Mouse (Mus musculus) C3H10T1/2 (cell line): ENCODE measurements around the gene Sf3a1. TPM values are rescaled to one million over a fixed set of nuclear protein-coding genes. Genes with fewer than 3 reads are reported as not detected.

Experiments used
- polyA plus RNA-seq, 2 experiments: library from polyadenylated mRNA; unstranded; fragments of >200 nt; fragmentation: generic; extraction: Trizol; gene quantifications; one replicate each; pipeline ENCODE4 v1.2.1; 2012; ENCODE audit warnings: missing spikeins in 2 of 2

Gene Sf3a1
- 10 to 100 TPM; 33.7 to 44.0 TPM for polyA plus RNA-seq

GRCm38 (mm10) chr11:4159808-4160708 is at the start of gene Sf3a1, which contains the start of gene Ccdc157:
TSS of gene Sf3a1 (plus strand) at chr11:4160350.
TSS of gene Ccdc157 (minus strand) at chr11:4160293.

GRCm38 (mm10) chr11:4122742-4123579 is 37.2 kb upstream of the Sf3a1 start, which contains the start of gene Sec14l2:
TSS of gene Sec14l2 (minus strand) at chr11:4123415.

GRCm38 (mm10) chr11:4134986-4135935 is 24.9 kb upstream of the Sf3a1 start, which contains the start of gene Rnf215:
TSS of gene Rnf215 (plus strand) at chr11:4135202.

GRCm38 (mm10) chr11:4186486-4187317 is 26.6 kb downstream of the Sf3a1 start, which contains the start of gene Tbc1d10a:
TSS of gene Tbc1d10a (plus strand) at chr11:4186789.

GRCm38 (mm10) chr11:4217914-4218629 is 57.9 kb downstream of the Sf3a1 start, which contains the start of gene Castor1:
TSS of gene Castor1 (plus strand) at chr11:4218225.

Other genes starting within 250 kb of the Sf3a1 start
- 10 to 100 TPM; 28.4 to 53.4 TPM for gene Slc35e4, start 245.7 kb upstream of the Sf3a1 start, polyA plus RNA-seq
- gene Tcn2, start 228.2 kb upstream of the Sf3a1 start, polyA plus RNA-seq = 1 to 10 TPM in 1 of 2 experiments, under 1 TPM in 1; 0.98 to 9.1 TPM
- 10 to 100 TPM; 53.4 to 95.8 TPM for gene Pes1, start 196.4 kb upstream of the Sf3a1 start, polyA plus RNA-seq
- gene 4930556J24Rik, start 183.6 kb upstream of the Sf3a1 start, polyA plus RNA-seq = under 1 TPM; 0.02 to 0.05 TPM
- under 1 TPM; 0.02 to 0.17 TPM for gene Gal3st1, start 176.7 kb upstream of the Sf3a1 start, polyA plus RNA-seq
- gene Sec14l4, start 128.9 kb upstream of the Sf3a1 start, polyA plus RNA-seq = not detected
- not detected for gene Sec14l3, start 95.5 kb upstream of the Sf3a1 start, polyA plus RNA-seq
- 1 to 10 TPM in 1 of 2 experiments, under 1 TPM in 1; 0.39 to 1.1 TPM for gene Mtfp1, start 64.9 kb upstream of the Sf3a1 start, polyA plus RNA-seq
- under 1 TPM; 0.05 to 0.20 TPM for gene Sec14l2, start 36.9 kb upstream of the Sf3a1 start, polyA plus RNA-seq
- gene Rnf215, start 25.1 kb upstream of the Sf3a1 start, polyA plus RNA-seq = 10 to 100 TPM in 1 of 2 experiments, 1 to 10 TPM in 1; 8.1 to 38.3 TPM
- gene Ccdc157, start 57 bp upstream of the Sf3a1 start, polyA plus RNA-seq = 10 to 100 TPM in 1 of 2 experiments, 1 to 10 TPM in 1; 1.4 to 11.9 TPM
- gene Tbc1d10a, start 26.4 kb downstream of the Sf3a1 start, polyA plus RNA-seq = 10 to 100 TPM; 20.9 to 44.1 TPM
- gene Castor1, start 57.9 kb downstream of the Sf3a1 start, polyA plus RNA-seq = 1 to 10 TPM; 1.7 to 3.0 TPM
- gene Osm, start 76.1 kb downstream of the Sf3a1 start, polyA plus RNA-seq = not detected
- under 1 TPM; 0.62 to 0.68 TPM for gene Lif, start 97.2 kb downstream of the Sf3a1 start, polyA plus RNA-seq